Mouse (Mus musculus): Measurements from ENCODE around the gene Zfp239. TPM values are rescaled to one million over a fixed set of nuclear protein-coding genes. Genes with fewer than 3 reads are reported as not detected.
A peak's percentile ranks its signal among the peaks of the same experiment; 100 is the strongest.
"Not testable (repeated sequence)": the region's sequence is repeated elsewhere in the genome, so short reads cannot be mapped to it uniquely, and the experiment has no call there.

The Zfp239 gene
- 4.5 and 5.1 TPM in 2 replicates for polyA plus RNA-seq (2015; fragmentation: Nextera tagmentation; extraction: Ambion mirVana)

DNA sequence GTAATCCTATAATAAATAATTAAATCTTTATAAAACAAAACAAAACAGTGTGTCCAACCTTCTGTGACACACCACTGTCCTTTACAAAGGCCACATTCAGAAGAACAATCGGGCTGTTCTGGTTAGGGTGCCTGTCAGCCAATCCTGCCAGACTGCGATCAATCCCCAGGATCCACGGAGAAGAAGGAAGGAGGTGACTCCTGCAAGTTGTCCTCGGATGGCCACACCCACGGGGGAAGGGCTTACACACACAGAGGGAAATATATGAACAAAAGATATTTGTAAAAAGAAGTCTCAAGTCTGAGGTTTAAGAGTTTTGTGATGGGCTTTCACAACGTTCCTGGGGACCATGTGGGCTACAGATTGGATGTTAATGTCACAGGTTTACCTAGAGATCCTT lies at the start of gene Zfp239:
TSS of gene Zfp239 (plus strand) at position 253 of the 400 bp plus-strand sequence.
- Histone ChIP-seq H3K27ac (no peak within 1 kb of the TSS), H3K27me3 (replicated peaks) (no peaks in the 10 kb centered on the region), H3K4me2 (replicated peaks) (peak within 1 kb of the TSS; percentile 88), H3K9ac (peak within 1 kb of the TSS; percentile 55), H3K9me3 (no peaks in the 10 kb centered on the region), H3K4me1 (replicated peaks) (0 out of 2 replicates have a peak, but pooled peaks cover 5% of the 10 kb centered on the region), H3K4me3 (replicated peaks) (peak within 1 kb of the TSS; percentile 54), H3K36me3 (no peaks in the 10 kb centered on the region)
- 0 out of 2 replicates have a peak, but pooled peaks have one; percentile 17 for ATAC-seq
- 59% methylated on average over 6 of the region's 6 CpGs for whole genome bisulfite sequencing

- H3K4me2 ChIP-seq (replicated peaks) = no peak overlapping the region
Observed at GRCm38 (mm10) chr6:117814681-117815080, 47.2 kb upstream of the Zfp239 start.

GRCm38 (mm10) chr6:117817108-117817541 lies 44.8 kb upstream of the Zfp239 start:
- Histone ChIP-seq H3K36me3 (no peaks in the 10 kb centered on the region), H3K9me3 (no peaks in the 10 kb centered on the region), H3K4me3 (replicated peaks) (no peak overlapping the region), H3K9ac (no peak overlapping the region), H3K4me1 (replicated peaks) (no peaks in the 10 kb centered on the region), H3K27me3 (replicated peaks) (no peaks in the 10 kb centered on the region), H3K27ac (no peak overlapping the region), H3K4me2 (replicated peaks) (no peak overlapping the region)
- WGBS = 37% methylated on average over 4 of the region's 5 CpGs
- no peak for ATAC-seq

More at GRCm38 (mm10) chr6:117814681-117815080, 47.2 kb upstream of the Zfp239 start:
- no peak overlapping the region for H3K4me3 ChIP-seq (replicated peaks)
- H3K9ac ChIP-seq = no peak overlapping the region
- no peak overlapping the region for H3K27ac ChIP-seq
- no peak for ATAC-seq
- H3K4me1 ChIP-seq (replicated peaks) = no peaks in the 10 kb centered on the region
- no peaks in the 10 kb centered on the region for H3K9me3 ChIP-seq
- H3K27me3 ChIP-seq (replicated peaks) = no peaks in the 10 kb centered on the region
- H3K36me3 ChIP-seq = no peaks in the 10 kb centered on the region

GRCm38 (mm10) chr6:117820327-117820726 lies 41.6 kb upstream of the Zfp239 start:
- Histone ChIP-seq H3K4me3 (replicated peaks) (no peak overlapping the region), H3K27ac (no peak overlapping the region), H3K9me3 (no peaks in the 10 kb centered on the region), H3K36me3 (no peaks in the 10 kb centered on the region), H3K9ac (no peak overlapping the region), H3K4me1 (replicated peaks) (no peaks in the 10 kb centered on the region), H3K4me2 (replicated peaks) (no peak overlapping the region), H3K27me3 (replicated peaks) (no peaks in the 10 kb centered on the region)
- 91% methylated on average over 14 of the region's 14 CpGs for WGBS
- ATAC-seq = no peak

DNA sequence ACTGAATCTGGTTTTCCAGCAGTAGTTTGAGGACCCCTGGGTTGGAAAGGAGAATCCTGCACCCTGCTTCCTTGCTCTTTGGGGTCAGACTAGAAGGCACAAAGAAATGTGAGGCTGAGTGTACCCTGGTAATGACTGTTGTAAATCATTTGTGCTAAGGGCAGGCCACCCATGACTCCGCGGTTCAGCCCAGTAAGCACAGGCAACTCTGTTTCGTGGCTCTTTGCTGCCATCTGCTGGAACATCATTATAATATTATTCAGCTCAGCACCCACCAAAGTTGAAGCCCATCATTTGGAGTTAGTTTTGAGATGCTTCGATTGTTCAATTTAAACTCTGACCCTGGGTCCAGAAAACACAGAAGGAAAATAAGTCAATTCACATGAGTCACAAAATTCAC lies 36.5 kb upstream of the Zfp239 start:
- Histone ChIP-seq H3K27me3 (replicated peaks) (peaks cover 5% of the 10 kb centered on the region; the same call in 1 of the 2 replicates), H3K36me3 (no peaks in the 10 kb centered on the region), H3K4me2 (replicated peaks) (no peak overlapping the region), H3K9ac (no peak overlapping the region), H3K9me3 (no peaks in the 10 kb centered on the region), H3K4me1 (replicated peaks) (no peaks in the 10 kb centered on the region), H3K4me3 (replicated peaks) (no peak overlapping the region), H3K27ac (no peak overlapping the region)
- 12% methylated on average over 4 of the region's 4 CpGs for WGBS
- peak; percentile 80 for ATAC-seq

- ATAC-seq = peak; percentile 56; the same call in 1 of the 2 replicates
- no peak overlapping the region for H3K9ac ChIP-seq
- WGBS = 24% methylated on average over 9 of the region's 9 CpGs
Observed at GRCm38 (mm10) chr6:117828273-117828672, 33.6 kb upstream of the Zfp239 start.

GRCm38 (mm10) chr6:117840686-117841510 lies 21.0 kb upstream of the Zfp239 start, which contains the start of gene Zfp637:
Gene Zfp637 (plus strand): TSS chr6:117841180.
- no peaks in the 10 kb centered on the region for H3K9me3 ChIP-seq
- H3K4me2 ChIP-seq (replicated peaks) = peak within 1 kb of the TSS; percentile 87
- ATAC-seq = peak; percentile 98
- H3K9ac ChIP-seq = peak within 1 kb of the TSS; percentile 98
- 0 out of 2 replicates have a peak, but pooled peaks cover 3% of the 10 kb centered on the region for H3K4me1 ChIP-seq (replicated peaks)
- peak within 1 kb of the TSS; percentile 100 for H3K4me3 ChIP-seq (replicated peaks)
- H3K27me3 ChIP-seq (replicated peaks) = no peaks in the 10 kb centered on the region
- WGBS = under 1% methylated on average over 66 of the region's 66 CpGs
- H3K36me3 ChIP-seq = peaks cover 26% of the 10 kb centered on the region
- H3K27ac ChIP-seq = peak within 1 kb of the TSS; percentile 96

More at GRCm38 (mm10) chr6:117828273-117828672, 33.6 kb upstream of the Zfp239 start:
- no peak overlapping the region for H3K4me2 ChIP-seq (replicated peaks)
- no peak overlapping the region for H3K27ac ChIP-seq
- H3K4me3 ChIP-seq (replicated peaks) = no peak overlapping the region
- H3K4me1 ChIP-seq (replicated peaks) = no peaks in the 10 kb centered on the region
- no peaks in the 10 kb centered on the region for H3K36me3 ChIP-seq
- peaks cover 5% of the 10 kb centered on the region; the same call in 1 of the 2 replicates for H3K27me3 ChIP-seq (replicated peaks)
- no peaks in the 10 kb centered on the region for H3K9me3 ChIP-seq

- no peaks in the 10 kb centered on the region for H3K9me3 ChIP-seq
- no peak; the same call in 1 of the 2 replicates for ATAC-seq
- H3K27ac ChIP-seq = peak overlapping the region; percentile 96
- H3K4me3 ChIP-seq (replicated peaks) = peak overlapping the region; percentile 100
- H3K36me3 ChIP-seq = peaks cover 26% of the 10 kb centered on the region
- peak overlapping the region; percentile 87 for H3K4me2 ChIP-seq (replicated peaks)
- peak overlapping the region; percentile 98 for H3K9ac ChIP-seq
- 0 out of 2 replicates have a peak, but pooled peaks cover 3% of the 10 kb centered on the region for H3K4me1 ChIP-seq (replicated peaks)
- 9% methylated on average over 12 of the region's 12 CpGs for WGBS
- H3K27me3 ChIP-seq (replicated peaks) = no peaks in the 10 kb centered on the region
Observed at GRCm38 (mm10) chr6:117841511-117841955, 20.4 kb upstream of the Zfp239 start.

DNA sequence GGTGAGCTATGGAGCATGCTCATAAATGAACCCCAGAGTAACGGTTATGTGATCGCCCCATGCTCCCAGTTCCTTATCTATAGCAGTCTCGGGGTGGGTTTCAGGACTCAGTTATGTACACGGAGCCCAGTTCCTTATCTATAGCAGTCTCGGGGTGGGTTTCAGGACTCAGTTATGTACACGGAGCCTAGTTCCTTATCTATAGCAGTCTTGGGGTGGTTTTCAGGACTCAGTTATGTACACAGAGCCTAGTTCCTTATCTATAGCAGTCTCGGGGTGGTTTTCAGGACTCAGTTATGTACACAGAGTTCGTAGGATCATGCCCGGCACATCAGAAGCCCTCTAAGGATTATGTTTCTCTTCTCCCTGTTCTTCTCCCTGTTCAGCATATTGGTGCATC lies 17.3 kb upstream of the Zfp239 start:
- WGBS = 71% methylated on average over 9 of the region's 9 CpGs
- peaks cover 36% of the 10 kb centered on the region for H3K36me3 ChIP-seq

DNA sequence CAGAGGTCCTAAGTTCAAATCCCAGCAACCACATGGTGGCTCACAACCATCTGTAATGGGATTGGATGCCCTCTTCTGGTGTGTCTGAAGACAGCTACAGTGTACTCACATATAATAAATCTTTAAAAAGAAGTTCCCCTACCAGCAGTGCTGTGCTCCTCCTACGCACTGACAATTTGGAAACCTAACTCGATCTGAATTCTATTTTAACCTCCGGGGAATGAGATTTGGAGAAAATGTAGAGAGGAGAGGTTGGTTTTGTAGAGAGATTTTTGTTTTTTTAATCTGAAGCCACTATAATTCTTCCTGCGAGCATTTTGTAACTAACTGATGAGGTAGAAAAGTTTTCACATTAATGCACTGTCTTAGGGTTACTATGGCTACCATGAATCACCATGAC lies 15.2 kb upstream of the Zfp239 start:
- 93% methylated on average over 4 of the region's 4 CpGs for WGBS
- not testable (repeated sequence) for H3K9ac ChIP-seq; H3K4me3 ChIP-seq (replicated peaks); H3K4me2 ChIP-seq (replicated peaks); ATAC-seq; H3K27me3 ChIP-seq (replicated peaks); H3K27ac ChIP-seq; H3K9me3 ChIP-seq; H3K4me1 ChIP-seq (replicated peaks)
- peaks cover 36% of the 10 kb centered on the region for H3K36me3 ChIP-seq

More for the DNA sequence above, 17.3 kb upstream of the Zfp239 start:
- no peaks in the 10 kb centered on the region for H3K27me3 ChIP-seq (replicated peaks)
- no peaks in the 10 kb centered on the region for H3K9me3 ChIP-seq
- no peak overlapping the region for H3K4me3 ChIP-seq (replicated peaks)
- H3K27ac ChIP-seq = no peak overlapping the region
- no peak for ATAC-seq
- no peak overlapping the region for H3K9ac ChIP-seq
- 0 out of 2 replicates have a peak, but pooled peaks cover 3% of the 10 kb centered on the region for H3K4me1 ChIP-seq (replicated peaks)
- H3K4me2 ChIP-seq (replicated peaks) = no peak overlapping the region

DNA sequence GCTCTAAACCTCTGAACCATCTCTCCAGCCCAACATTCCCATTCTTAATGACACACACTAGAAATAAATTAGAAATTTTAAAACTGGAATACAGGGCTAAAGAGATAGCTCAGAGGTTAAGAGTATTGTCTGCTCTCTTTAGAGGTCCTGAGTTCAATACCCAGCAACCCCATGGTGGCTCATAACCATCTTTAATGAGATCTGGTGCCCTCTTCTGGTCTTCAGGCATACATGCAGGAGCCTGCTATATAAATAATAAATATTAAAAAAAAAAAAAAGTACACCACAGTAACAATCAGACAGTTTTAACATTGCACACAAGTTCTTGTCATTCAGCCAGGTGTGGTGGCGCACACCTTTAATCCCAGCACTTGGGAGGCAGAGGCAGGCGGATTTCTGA lies 14.1 kb upstream of the Zfp239 start:
- Histone ChIP-seq H3K27ac (no peak overlapping the region), H3K4me3 (replicated peaks) (no peak overlapping the region), H3K9me3 (no peaks in the 10 kb centered on the region), H3K4me2 (replicated peaks) (no peak overlapping the region), H3K4me1 (replicated peaks) (no peaks in the 10 kb centered on the region), H3K27me3 (replicated peaks) (no peaks in the 10 kb centered on the region), H3K36me3 (peaks cover 36% of the 10 kb centered on the region), H3K9ac (no peak overlapping the region)
- ATAC-seq = no peak
- WGBS = 95% methylated on average over 2 of the region's 2 CpGs

- no peak overlapping the region for H3K9ac ChIP-seq
- no peak overlapping the region for H3K27ac ChIP-seq
- ATAC-seq = no peak
- H3K27me3 ChIP-seq (replicated peaks) = no peaks in the 10 kb centered on the region
- no peaks in the 10 kb centered on the region for H3K9me3 ChIP-seq
- H3K4me1 ChIP-seq (replicated peaks) = no peaks in the 10 kb centered on the region
- H3K4me3 ChIP-seq (replicated peaks) = no peak overlapping the region
- peaks cover 31% of the 10 kb centered on the region for H3K36me3 ChIP-seq
- H3K4me2 ChIP-seq (replicated peaks) = no peak overlapping the region
- WGBS = 88% methylated on average over 5 of the region's 5 CpGs
Observed at GRCm38 (mm10) chr6:117848577-117848976, 13.3 kb upstream of the Zfp239 start.

Data from intestine, embryonic 15.5 days (tissue).